In genomic region chr1:89739067-89739774, GRCm38 (mm10) we compare ENCODE assay signal across 18 mouse cellular contexts.
DNase-seq lines count a peak whose midpoint lies in the region; ATAC-seq lines count a peak whose summit lies in the region.
"Had no signal": no experiment of that assay in that cellular context is flagged by ENCODE, and none has a peak within 500 bp of the region (broad histone marks: within the 10 kb centered on the region; RNA-seq: fewer than 3 reads in every experiment).

No protein-coding gene starts in this region.

- H3K9me3 ChIP-seq in forebrain, embryonic 11.5 days (ENCODE audit: control insufficient read depth, low read length): no peaks in the 10 kb centered on the region
- no peaks in the 10 kb centered on the region for H3K9me3 ChIP-seq in forebrain, embryonic 10.5 days
- no peaks in the 10 kb centered on the region for H3K9me3 ChIP-seq in midbrain, embryonic 14.5 days (ENCODE audit: control insufficient read depth, low read length)
- H3K9me3 ChIP-seq: heart, embryonic 13.5 days; limb, embryonic 15.5 days had no signal

- H3K9ac ChIP-seq in forebrain, embryonic 11.5 days (ENCODE audit: low read length): no peak overlapping the region
- H3K9ac ChIP-seq in midbrain, embryonic 14.5 days (replicated peaks; ENCODE audit: low read length): no peak overlapping the region
- H3K9ac ChIP-seq: heart, embryonic 13.5 days; limb, embryonic 15.5 days had no signal

- peaks cover 3% of the 10 kb centered on the region; the same call in 1 of the 2 replicates for H3K4me1 ChIP-seq in forebrain, embryonic 11.5 days (replicated peaks; ENCODE audit: control insufficient read depth, insufficient read depth, low read length)
- peaks cover 31% of the 10 kb centered on the region for H3K4me1 ChIP-seq in forebrain, embryonic 10.5 days
- H3K4me1 ChIP-seq in midbrain, embryonic 14.5 days (ENCODE audit: control insufficient read depth, insufficient read depth, low read length): peaks cover 20% of the 10 kb centered on the region

- H3K27me3 ChIP-seq in forebrain, embryonic 11.5 days (ENCODE audit: control insufficient read depth, insufficient read depth, low read length): peaks cover 65% of the 10 kb centered on the region
- H3K27me3 ChIP-seq in forebrain, embryonic 10.5 days (ENCODE audit: poor library complexity, severe bottlenecking): peaks cover 98% of the 10 kb centered on the region
- no peaks in the 10 kb centered on the region for H3K27me3 ChIP-seq in midbrain, embryonic 14.5 days (ENCODE audit: control insufficient read depth, insufficient read depth, low read length)
- H3K27me3 ChIP-seq: heart, embryonic 13.5 days; limb, embryonic 15.5 days had no signal

- H3K4me2 ChIP-seq in forebrain, embryonic 11.5 days (ENCODE audit: low read depth, low read length, severe bottlenecking): no peak overlapping the region
- H3K4me2 ChIP-seq in midbrain, embryonic 14.5 days (ENCODE audit: low read length): peak overlapping the region; percentile 3; the same call in 1 of the 2 replicates
- H3K4me2 ChIP-seq: heart, embryonic 13.5 days; limb, embryonic 15.5 days had no signal

- no peak overlapping the region for H3K4me3 ChIP-seq in forebrain, embryonic 11.5 days (ENCODE audit: low read depth, low read length)
- H3K4me3 ChIP-seq in forebrain, embryonic 10.5 days: no peak overlapping the region
- H3K4me3 ChIP-seq in midbrain, embryonic 14.5 days (replicated peaks; ENCODE audit: low read depth, low read length): no peak overlapping the region
- H3K4me3 ChIP-seq: heart, embryonic 13.5 days; limb, embryonic 15.5 days had no signal

- no peak for DNase-seq in forebrain, embryonic 11.5 days (ENCODE audit: low spot score)
- DNase-seq in forebrain, embryonic 10.5 days (ENCODE audit: extremely low spot score, low spot score): no peak
- DNase-seq in retina, postnatal 1 day: peak; percentile 72
- no peak for DNase-seq in retina, embryonic 14.5 days (ENCODE audit: low spot score)
- DNase-seq in midbrain, embryonic 14.5 days: peak; percentile 69
- no peak for DNase-seq in right cerebral cortex, adult 18-20 months
- no peak for DNase-seq in spleen, adult 12 weeks (ENCODE audit: low spot score)
- no peak for DNase-seq in testis, postnatal 14 days (ENCODE audit: low spot score)
- DNase-seq: cerebellum, postnatal 10 days; heart, postnatal 4 days; lung, postnatal 4 days; right cerebral cortex, postnatal 25 days; thymus, postnatal 25 days had no signal

- peak; percentile 79 for ATAC-seq in forebrain, embryonic 11.5 days (replicated peaks; ENCODE audit: low FRiP score)
- ATAC-seq in midbrain, embryonic 14.5 days (ENCODE audit: low FRiP score, low TSS enrichment): peak; percentile 37; the same call in 1 of the 2 replicates
- ATAC-seq: CD4-positive, CD25-positive, alpha-beta regulatory T cell, adult 4 months; intestine, postnatal 0 days had no signal

- H3K27ac ChIP-seq in forebrain, embryonic 11.5 days (ENCODE audit: low read depth, low read length): peak overlapping the region; percentile 18; the same call in 1 of the 2 replicates
- no peak overlapping the region for H3K27ac ChIP-seq in forebrain, embryonic 10.5 days
- H3K27ac ChIP-seq in midbrain, embryonic 14.5 days (replicated peaks; ENCODE audit: low read depth, low read length): peak overlapping the region; percentile 38; the same call in 1 of the 2 replicates
- H3K27ac ChIP-seq: heart, embryonic 13.5 days; limb, embryonic 15.5 days had no signal

- 30% methylated on average over 17 of the region's 17 CpGs for WGBS in forebrain, embryonic 11.5 days
- 60% methylated on average over 17 of the region's 17 CpGs for WGBS in forebrain, embryonic 10.5 days
- WGBS in midbrain, embryonic 14.5 days: 32% methylated on average over 17 of the region's 17 CpGs

- H3K36me3 ChIP-seq in forebrain, embryonic 11.5 days (ENCODE audit: control insufficient read depth, insufficient read depth, low read length): no peaks in the 10 kb centered on the region; the same call in 1 of the 2 replicates
- peaks cover 35% of the 10 kb centered on the region for H3K36me3 ChIP-seq in forebrain, embryonic 10.5 days (replicated peaks)
- H3K36me3 ChIP-seq in midbrain, embryonic 14.5 days (ENCODE audit: control insufficient read depth, insufficient read depth, low read length): peaks cover 17% of the 10 kb centered on the region
- H3K36me3 ChIP-seq: G1E had no signal

Comparison
In these comparisons a context has a peak if more than half of its experiments do, and no peak if none do; other contexts are left out.
1. DNase-seq: peak in retina, postnatal 1 day (single experiment) and midbrain, embryonic 14.5 days (single experiment); none in forebrain, embryonic 11.5 days (single experiment), forebrain, embryonic 10.5 days (single experiment), retina, embryonic 14.5 days (single experiment), right cerebral cortex, adult 18-20 months (single experiment), spleen, adult 12 weeks (single experiment) and testis, postnatal 14 days (single experiment).